Mouse (Mus musculus): ENCODE data around the gene Cd96. TPM values are rescaled to one million over a fixed set of nuclear protein-coding genes. Genes with fewer than 3 reads are reported as not detected.

The Cd96 gene
- total RNA-seq, 1 experiment from 2014 or later, result not detected

- DNase-seq, result no peak
Measured at GRCm38 (mm10) chr16:46036261-46036660, 83.8 kb downstream of the Cd96 start.

GRCm38 (mm10) chr16:46033896-46034295 is 86.2 kb downstream of the Cd96 start:
- no peak for DNase-seq

- DNase-seq, result no peak
Measured at GRCm38 (mm10) chr16:46022958-46023491, 97.0 kb downstream of the Cd96 start.

GRCm38 (mm10) chr16:46022189-46022928 is 97.7 kb downstream of the Cd96 start:
- peak; percentile 30 for DNase-seq

- no peak for DNase-seq
Measured at GRCm38 (mm10) chr16:46021302-46021701, 98.7 kb downstream of the Cd96 start.

- no peak for DNase-seq
Measured at GRCm38 (mm10) chr16:46020396-46020795, 99.7 kb downstream of the Cd96 start.

- DNase-seq, result no peak
Measured at GRCm38 (mm10) chr16:46019799-46020198, 100.3 kb downstream of the Cd96 start.

GRCm38 (mm10) chr16:46019359-46019758 is 100.7 kb downstream of the Cd96 start:
- no peak for DNase-seq

GRCm38 (mm10) chr16:46011696-46012095 is 108.4 kb downstream of the Cd96 start:
- no peak for DNase-seq

- peak; percentile 8 for DNase-seq
Measured at GRCm38 (mm10) chr16:46010906-46011220, 109.2 kb downstream of the Cd96 start.

GRCm38 (mm10) chr16:46010153-46010905 is 109.7 kb downstream of the Cd96 start, which contains the start of gene Plcxd2:
Gene Plcxd2 (minus strand): TSS chr16:46010218.
- peak; percentile 94 for DNase-seq

GRCm38 (mm10) chr16:46009717-46010116 is 110.3 kb downstream of the Cd96 start:
- no peak for DNase-seq

GRCm38 (mm10) chr16:46008766-46009165 is 111.3 kb downstream of the Cd96 start:
- no peak for DNase-seq

GRCm38 (mm10) chr16:46008036-46008605 is 111.9 kb downstream of the Cd96 start:
- no peak for DNase-seq

- DNase-seq, result no peak
Measured at GRCm38 (mm10) chr16:46006261-46006660, 113.8 kb downstream of the Cd96 start.

GRCm38 (mm10) chr16:46001550-46002166 is 118.4 kb downstream of the Cd96 start:
- no peak for DNase-seq

- no peak for DNase-seq
Measured at GRCm38 (mm10) chr16:46000976-46001375, 119.1 kb downstream of the Cd96 start.

GRCm38 (mm10) chr16:45999374-46000191 is 120.5 kb downstream of the Cd96 start:
- DNase-seq, result no peak

GRCm38 (mm10) chr16:45998231-45998630 is 121.8 kb downstream of the Cd96 start:
- DNase-seq, result no peak

- DNase-seq, result no peak
Measured at GRCm38 (mm10) chr16:45990901-45991676, 129.0 kb downstream of the Cd96 start.

GRCm38 (mm10) chr16:45986236-45986635 is 133.8 kb downstream of the Cd96 start:
- DNase-seq, result no peak

All from adrenal gland, postnatal 25 days (tissue).